Mouse (Mus musculus) G1E (cell line): Measurements from ENCODE around the gene Fgd2.

Experiments
- CTCF ChIP-seq: IDR thresholded peaks from 2 replicates; pipeline ENCODE4 v1.5.1; 2012; ENCODE audit warnings: low read depth, low read length, inconsistent platforms, mixed read lengths
- GATA1 ChIP-seq: IDR thresholded peaks from 2 replicates; pipeline ENCODE4 v1.6.1; 2012; ENCODE audit warnings: borderline replicate concordance, low read length, inconsistent platforms, mixed read lengths
- GATA2 ChIP-seq: IDR thresholded peaks from 2 replicates; pipeline ENCODE4 v1.6.1; 2012; ENCODE audit warnings: low read depth, low read length, inconsistent platforms, borderline replicate concordance
- POLR2AphosphoS5 ChIP-seq: IDR thresholded peaks from 2 replicates; pipeline ENCODE4 v1.6.1; 2012; ENCODE audit warnings: low read depth, low read length, inconsistent platforms; ENCODE audit not compliant: insufficient replicate concordance
- TAL1 ChIP-seq: conservative IDR thresholded peaks from 2 replicates; pipeline ENCODE4 v1.6.1; 2012; ENCODE audit warnings: low read depth, low read length, inconsistent platforms, mixed read lengths

- TF ChIP-seq GATA1 (no peak), CTCF (no peak), TAL1 (no peak), POLR2AphosphoS5 (no peak), GATA2 (no peak)
Measured at GRCm38 (mm10) chr17:29418758-29419380, 58.2 kb downstream of the Fgd2 start.
